ENCODE assay signal across 25 mouse cellular contexts in the genomic region with DNA sequence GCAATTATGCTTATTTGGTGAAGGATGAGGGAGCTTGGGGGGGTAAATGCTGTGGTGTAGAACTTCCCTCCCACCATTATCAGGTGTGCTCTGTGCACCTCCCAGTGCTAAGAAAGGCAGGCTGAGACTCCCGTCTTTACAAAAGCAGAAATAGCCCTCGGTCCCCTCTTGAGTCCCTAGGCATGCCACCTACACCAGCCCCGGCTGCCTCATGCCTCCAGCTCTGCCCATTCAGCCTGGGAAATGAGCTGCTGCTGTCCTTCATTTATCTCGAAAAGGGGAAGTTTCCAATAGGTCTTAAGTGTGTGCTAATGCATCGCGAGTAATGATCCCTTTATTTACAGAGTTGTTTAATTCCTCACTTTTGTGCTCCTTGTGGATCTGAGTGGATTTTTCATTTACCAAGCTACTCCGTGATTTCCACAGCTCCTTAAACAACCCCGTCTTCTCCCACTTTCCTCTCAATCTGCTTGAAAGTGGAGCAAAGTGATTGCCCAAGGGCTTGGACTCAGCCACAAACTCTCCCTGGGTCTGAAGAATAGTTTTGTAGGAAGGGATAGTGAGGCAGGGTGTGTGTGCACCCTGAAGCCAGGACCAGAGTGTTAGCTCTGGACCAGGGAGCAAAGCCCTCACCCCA.
DNase-seq lines count a peak whose midpoint lies in the region; ATAC-seq and TF ChIP-seq lines count a peak whose summit lies in the region.
"Had no signal": no experiment of that assay in that cellular context is flagged by ENCODE, and none has a peak within 500 bp of the region (broad histone marks: within the 10 kb centered on the region; RNA-seq: fewer than 3 reads in every experiment).

No protein-coding gene starts in this region.

- peaks cover 11% of the 10 kb centered on the region; the same call in 1 of the 2 replicates for H3K4me1 ChIP-seq in hindbrain, embryonic 10.5 days (replicated peaks)
- no peaks in the 10 kb centered on the region for H3K4me1 ChIP-seq in hindbrain, postnatal 0 days (ENCODE audit: insufficient read depth, low read length)
- H3K4me1 ChIP-seq in lung, embryonic 15.5 days = no peaks in the 10 kb centered on the region
- no peaks in the 10 kb centered on the region; the same call in 1 of the 2 replicates for H3K4me1 ChIP-seq in lung, embryonic 16.5 days (replicated peaks; ENCODE audit: control insufficient read depth, insufficient read depth, low read length)
- H3K4me1 ChIP-seq: embryonic facial prominence, embryonic 13.5 days; forebrain, embryonic 15.5 days; liver, embryonic 12.5 days; midbrain, embryonic 15.5 days had no signal

- no peaks in the 10 kb centered on the region for H3K27me3 ChIP-seq in hindbrain, embryonic 10.5 days (ENCODE audit: insufficient read depth, poor library complexity, severe bottlenecking)
- no peaks in the 10 kb centered on the region for H3K27me3 ChIP-seq in hindbrain, postnatal 0 days (ENCODE audit: insufficient read depth, low read length)
- no peaks in the 10 kb centered on the region for H3K27me3 ChIP-seq in lung, embryonic 15.5 days
- no peaks in the 10 kb centered on the region for H3K27me3 ChIP-seq in lung, embryonic 16.5 days (ENCODE audit: control insufficient read depth, insufficient read depth, low read depth, low read length)
- H3K27me3 ChIP-seq: embryonic facial prominence, embryonic 13.5 days; forebrain, embryonic 15.5 days; liver, embryonic 12.5 days; midbrain, embryonic 15.5 days; neural tube, embryonic 15.5 days had no signal

- 83% methylated on average over 8 of the region's 8 CpGs for WGBS in hindbrain, embryonic 10.5 days
- WGBS in hindbrain, postnatal 0 days = 70% methylated on average over 8 of the region's 8 CpGs
- WGBS in lung, embryonic 15.5 days = 44% methylated on average over 8 of the region's 8 CpGs
- WGBS in lung, embryonic 16.5 days = 55% methylated on average over 8 of the region's 8 CpGs

- 0 out of 2 replicates have a peak overlapping the region, but pooled peaks have one; percentile 50 for H3K27ac ChIP-seq in hindbrain, embryonic 10.5 days
- no peak overlapping the region for H3K27ac ChIP-seq in hindbrain, postnatal 0 days
- H3K27ac ChIP-seq in lung, embryonic 15.5 days = no peak overlapping the region
- no peak overlapping the region for H3K27ac ChIP-seq in lung, embryonic 16.5 days (ENCODE audit: low read length)
- H3K27ac ChIP-seq: embryonic facial prominence, embryonic 13.5 days; forebrain, embryonic 10.5 days; forebrain, embryonic 15.5 days; layer of hippocampus, adult 2 months; liver, embryonic 12.5 days; midbrain, embryonic 15.5 days; neural tube, embryonic 15.5 days had no signal

- no peak overlapping the region for H3K4me3 ChIP-seq in hindbrain, embryonic 10.5 days
- H3K4me3 ChIP-seq in hindbrain, postnatal 0 days (ENCODE audit: low read length) = no peak overlapping the region
- no peak overlapping the region for H3K4me3 ChIP-seq in lung, embryonic 15.5 days
- no peak overlapping the region for H3K4me3 ChIP-seq in lung, embryonic 16.5 days (ENCODE audit: low read length)
- H3K4me3 ChIP-seq: embryonic facial prominence, embryonic 13.5 days; forebrain, embryonic 10.5 days; forebrain, embryonic 15.5 days; layer of hippocampus, adult 2 months; liver, embryonic 12.5 days; midbrain, embryonic 15.5 days; neural tube, embryonic 15.5 days had no signal

- no peaks in the 10 kb centered on the region for H3K36me3 ChIP-seq in hindbrain, embryonic 10.5 days
- no peaks in the 10 kb centered on the region for H3K36me3 ChIP-seq in hindbrain, postnatal 0 days (ENCODE audit: insufficient read depth, low read length)
- no peaks in the 10 kb centered on the region for H3K36me3 ChIP-seq in lung, embryonic 15.5 days
- no peaks in the 10 kb centered on the region for H3K36me3 ChIP-seq in lung, embryonic 16.5 days (ENCODE audit: control insufficient read depth, insufficient read depth, low read length)
- H3K36me3 ChIP-seq: embryonic facial prominence, embryonic 13.5 days; forebrain, embryonic 10.5 days; forebrain, embryonic 15.5 days; liver, embryonic 12.5 days; midbrain, embryonic 15.5 days; neural tube, embryonic 15.5 days had no signal

- no peak for DNase-seq in hindbrain, embryonic 10.5 days (ENCODE audit: low spot score)
- no peak for DNase-seq in hindbrain, postnatal 0 days (ENCODE audit: low spot score)
- DNase-seq in lung, postnatal 4 days = no peak
- DNase-seq in adrenal gland, postnatal 4 days (ENCODE audit: low spot score in 2 of 2) = no peak
- DNase-seq in layer of hippocampus, adult 18-20 months (ENCODE audit: low spot score in 2 of 2) = no peak
- DNase-seq: adrenal gland, postnatal 14 days; cerebellum, adult 11-12 months; cerebellum, adult 9-11 months; gastrocnemius, postnatal 25 days; kidney, postnatal 25 days; liver, postnatal 0 days; right cerebral cortex, postnatal 25 days; spleen, adult 18-20 months; thymus, postnatal 14 days had no signal

- no peak for ATAC-seq in hindbrain, postnatal 0 days
- ATAC-seq in lung, embryonic 15.5 days (ENCODE audit: borderline replicate concordance, extremely low read depth, low FRiP score, low TSS enrichment) = 0 out of 2 replicates have a peak, but pooled peaks have one; percentile 19
- peak; percentile 74 for ATAC-seq in lung, embryonic 16.5 days (ENCODE audit: low read depth)
- peak; percentile 67 for ATAC-seq in megakaryocyte progenitor cell, adult 5-6 weeks (replicated peaks; ENCODE audit: poor library complexity)
- ATAC-seq: forebrain, embryonic 15.5 days; intestine, postnatal 0 days; liver, embryonic 12.5 days; liver, postnatal 0 days; midbrain, embryonic 15.5 days had no signal

- no peak for TF ChIP-seq CTCF in hindbrain, postnatal 0 days (IDR thresholded peaks at IDR 0.05; ENCODE audit: low read depth)

- H3K4me2 ChIP-seq in hindbrain, postnatal 0 days (ENCODE audit: low read depth, low read length) = no peak overlapping the region
- H3K4me2 ChIP-seq in lung, embryonic 15.5 days = no peak overlapping the region
- H3K4me2 ChIP-seq in lung, embryonic 16.5 days (ENCODE audit: low read depth, low read length) = no peak overlapping the region
- H3K4me2 ChIP-seq: embryonic facial prominence, embryonic 13.5 days; forebrain, embryonic 15.5 days; liver, embryonic 12.5 days; midbrain, embryonic 15.5 days; neural tube, embryonic 15.5 days had no signal

- H3K9ac ChIP-seq in hindbrain, postnatal 0 days (replicated peaks; ENCODE audit: low read length) = no peak overlapping the region
- no peak overlapping the region for H3K9ac ChIP-seq in lung, embryonic 15.5 days
- no peak overlapping the region for H3K9ac ChIP-seq in lung, embryonic 16.5 days (ENCODE audit: low read length)
- H3K9ac ChIP-seq: embryonic facial prominence, embryonic 13.5 days; forebrain, embryonic 15.5 days; liver, embryonic 12.5 days; liver, postnatal 0 days; midbrain, embryonic 15.5 days; neural tube, embryonic 15.5 days had no signal

- H3K9me3 ChIP-seq in hindbrain, embryonic 10.5 days = no peaks in the 10 kb centered on the region
- H3K9me3 ChIP-seq in hindbrain, postnatal 0 days (ENCODE audit: low read length) = no peaks in the 10 kb centered on the region
- no peaks in the 10 kb centered on the region for H3K9me3 ChIP-seq in lung, embryonic 15.5 days
- H3K9me3 ChIP-seq in lung, embryonic 16.5 days (ENCODE audit: control insufficient read depth, low read length) = no peaks in the 10 kb centered on the region
- H3K9me3 ChIP-seq: embryonic facial prominence, embryonic 13.5 days; forebrain, embryonic 10.5 days; forebrain, embryonic 15.5 days; liver, embryonic 12.5 days; midbrain, embryonic 15.5 days; neural tube, embryonic 15.5 days had no signal
